Comparison of ENCODE assay signal across 33 mouse cellular contexts in the genomic region with DNA sequence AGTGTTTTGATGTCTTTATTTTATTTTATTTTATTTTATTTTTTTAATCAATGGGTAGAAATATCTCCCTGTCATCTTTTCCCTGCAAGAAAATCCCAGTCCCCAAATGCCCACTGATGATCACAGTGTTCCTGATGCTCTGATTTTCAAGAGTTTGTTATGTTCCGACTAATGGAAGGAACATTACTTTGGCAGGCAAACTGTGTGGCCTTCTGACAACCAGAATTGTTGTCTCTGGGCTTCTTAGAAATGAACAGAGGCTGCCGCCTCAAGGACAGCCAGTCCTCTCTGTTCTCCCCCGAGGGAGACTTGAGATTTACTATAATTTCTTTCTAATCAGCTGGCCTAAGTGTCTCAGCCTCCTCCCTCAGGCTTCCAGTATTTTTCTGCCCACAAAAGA. TPM values are rescaled to one million over a fixed set of nuclear protein-coding genes. Genes with fewer than 3 reads are reported as not detected.
"Had no signal": no experiment of that assay in that cellular context is flagged by ENCODE, and none has a peak within 500 bp of the region (broad histone marks: within the 10 kb centered on the region; RNA-seq: fewer than 3 reads in every experiment).

No protein-coding gene starts in this region.

- H3K9me3 ChIP-seq: heart, embryonic 13.5 days; heart, embryonic 15.5 days; hindbrain, embryonic 13.5 days; hindbrain, embryonic 15.5 days; kidney, embryonic 15.5 days; limb, embryonic 13.5 days; limb, embryonic 15.5 days; liver, embryonic 12.5 days had no signal

- H3K27me3 ChIP-seq: heart, embryonic 13.5 days; heart, embryonic 15.5 days; hindbrain, embryonic 13.5 days; hindbrain, embryonic 15.5 days; kidney, embryonic 15.5 days; limb, embryonic 13.5 days; limb, embryonic 15.5 days; liver, embryonic 12.5 days had no signal

- H3K27ac ChIP-seq: heart, adult 2 months; heart, embryonic 13.5 days; heart, embryonic 15.5 days; hindbrain, embryonic 13.5 days; hindbrain, embryonic 15.5 days; hindbrain, postnatal 0 days; kidney, embryonic 15.5 days; kidney, postnatal 0 days; limb, embryonic 13.5 days; limb, embryonic 15.5 days; liver, embryonic 12.5 days; liver, embryonic 14.5 days had no signal

- H3K4me1 ChIP-seq: heart, embryonic 13.5 days; heart, embryonic 15.5 days; hindbrain, embryonic 13.5 days; hindbrain, embryonic 15.5 days; kidney, embryonic 15.5 days; limb, embryonic 13.5 days; limb, embryonic 15.5 days; liver, embryonic 12.5 days had no signal

- H3K4me3 ChIP-seq: heart, adult 2 months; heart, embryonic 13.5 days; heart, embryonic 15.5 days; hindbrain, embryonic 13.5 days; hindbrain, embryonic 15.5 days; kidney, embryonic 15.5 days; limb, embryonic 13.5 days; limb, embryonic 15.5 days; liver, embryonic 12.5 days had no signal

- H3K36me3 ChIP-seq: heart, embryonic 13.5 days; heart, embryonic 15.5 days; hindbrain, embryonic 13.5 days; hindbrain, embryonic 15.5 days; kidney, embryonic 15.5 days; limb, embryonic 13.5 days; limb, embryonic 15.5 days; liver, embryonic 12.5 days had no signal

- DNase-seq: forebrain, postnatal 0 days; kidney, adult 11 months; kidney, adult 2 months; kidney, adult 9 months; kidney, postnatal 14 days; kidney, postnatal 36 days; layer of hippocampus, adult 9-11 months; layer of hippocampus, postnatal 36 days; left cerebral cortex, postnatal 4 days had no signal

RNA-seq across cellular contexts. Expression of a gene that starts 20.7 kb away (rescaled TPM):
- total RNA-seq: hematopoietic stem cell, adult 5-6 weeks; hindbrain, postnatal 0 days; layer of hippocampus, adult 18-20 months; layer of hippocampus, postnatal 14 days; layer of hippocampus, postnatal 36 days; left cerebral cortex, adult 18-20 months; left cerebral cortex, adult 8-10 months; left cerebral cortex, postnatal 10 days; left cerebral cortex, postnatal 25 days; left cerebral cortex, postnatal 4 days had no signal
- polyA plus RNA-seq: heart, embryonic 11.5 days; heart, embryonic 13.5 days; heart, embryonic 15.5 days; heart, postnatal 0 days; hindbrain, embryonic 11.5 days; hindbrain, embryonic 13.5 days; hindbrain, embryonic 15.5 days; intestine, embryonic 14.5 days; kidney, embryonic 15.5 days; limb, embryonic 11.5 days; limb, embryonic 13.5 days had no signal
